Mouse (Mus musculus): Measurements from ENCODE around the gene Arrdc3. TPM values are rescaled to one million over a fixed set of nuclear protein-coding genes. Genes with fewer than 3 reads are reported as not detected.

Arrdc3 gene
- total RNA-seq, 2 experiments from 2014 or later = 32.1 to 43.2 TPM

- intact Hi-C loops (cut with DNase I) = loop anchor here (5.0 kb wide), 1 partner anchor 46 kb away; no protein-coding TSS in a partner anchor
- no peak for DNase-seq (ENCODE audit: low spot score)
Observed at GRCm38 (mm10) chr13:80901432-80901831, 18.2 kb downstream of the Arrdc3 start.

- DNase-seq (ENCODE audit: low spot score) = no peak
Observed at GRCm38 (mm10) chr13:80902796-80903195, 19.6 kb downstream of the Arrdc3 start.

GRCm38 (mm10) chr13:80913361-80913760 lies 30.2 kb downstream of the Arrdc3 start:
- intact Hi-C loops (cut with DNase I) = no loop called here
- no peak for DNase-seq (ENCODE audit: low spot score)

More at GRCm38 (mm10) chr13:80902796-80903195, 19.6 kb downstream of the Arrdc3 start:
- intact Hi-C loops (cut with DNase I) = loop anchor here (5.0 kb wide), 1 partner anchor 45 kb away; no protein-coding TSS in a partner anchor

- DNase-seq (ENCODE audit: low spot score) = no peak
- intact Hi-C loops (cut with DNase I) = no loop called here
Observed at GRCm38 (mm10) chr13:80920939-80921338, 37.8 kb downstream of the Arrdc3 start.

GRCm38 (mm10) chr13:80921593-80922327 lies 38.6 kb downstream of the Arrdc3 start:
- DNase-seq (ENCODE audit: low spot score) = no peak
- intact Hi-C loops (cut with DNase I) = no loop called here

- intact Hi-C loops (cut with DNase I) = no loop called here
- DNase-seq (ENCODE audit: low spot score) = no peak
Observed at GRCm38 (mm10) chr13:80928187-80928586, 45.0 kb downstream of the Arrdc3 start.

GRCm38 (mm10) chr13:80930030-80930429 lies 46.8 kb downstream of the Arrdc3 start:
- DNase-seq (ENCODE audit: low spot score) = no peak
- intact Hi-C loops (cut with DNase I) = no loop called here

GRCm38 (mm10) chr13:80932816-80933402 lies 49.7 kb downstream of the Arrdc3 start:
- DNase-seq (ENCODE audit: low spot score) = no peak
- intact Hi-C loops (cut with DNase I) = no loop called here

- intact Hi-C loops (cut with DNase I) = no loop called here
- DNase-seq (ENCODE audit: low spot score) = no peak
Observed at GRCm38 (mm10) chr13:80936426-80936825, 53.2 kb downstream of the Arrdc3 start.

GRCm38 (mm10) chr13:80939228-80939627 lies 56.0 kb downstream of the Arrdc3 start:
- peak; percentile 38 for DNase-seq (ENCODE audit: low spot score)
- intact Hi-C loops (cut with DNase I) = no loop called here

- intact Hi-C loops (cut with DNase I) = loop anchor here (2.0 to 5.0 kb wide), 2 partner anchors 57 to 192 kb away; partner anchors contain the start of gene Arrdc3
Observed at GRCm38 (mm10) chr13:80939866-80940265, 56.7 kb downstream of the Arrdc3 start.

GRCm38 (mm10) chr13:80940421-80940820 lies 57.2 kb downstream of the Arrdc3 start:
- intact Hi-C loops (cut with DNase I) = loop anchor here (2.0 to 5.0 kb wide), 2 partner anchors 58 to 192 kb away; partner anchors contain the start of gene Arrdc3
- peak; percentile 55 for DNase-seq (ENCODE audit: low spot score)

More at GRCm38 (mm10) chr13:80939866-80940265, 56.7 kb downstream of the Arrdc3 start:
- no peak for DNase-seq (ENCODE audit: low spot score)

GRCm38 (mm10) chr13:80940860-80941630 lies 57.9 kb downstream of the Arrdc3 start:
- peak; percentile 70 for DNase-seq (ENCODE audit: low spot score)
- intact Hi-C loops (cut with DNase I) = loop anchor here (2.0 to 5.0 kb wide), 2 partner anchors 58 to 191 kb away; partner anchors contain the start of gene Arrdc3

GRCm38 (mm10) chr13:80944532-80944931 lies 61.3 kb downstream of the Arrdc3 start:
- no peak for DNase-seq (ENCODE audit: low spot score)

More at GRCm38 (mm10) chr13:80944532-80944931, 61.3 kb downstream of the Arrdc3 start:
- intact Hi-C loops (cut with DNase I) = loop anchor here (5.0 kb wide), 1 partner anchor 188 kb away; no protein-coding TSS in a partner anchor
